Mouse (Mus musculus) CH12.LX (cell line): ENCODE measurements around the gene Dscaml1. TPM values are rescaled to one million over a fixed set of nuclear protein-coding genes. Genes with fewer than 3 reads are reported as not detected.
A peak's percentile ranks its signal among the peaks of the same experiment; 100 is the strongest.

Experiments
- DNase-seq: peaks from one replicate; pipeline ENCODE4 v3.0.0-alpha.2; 2013; ENCODE audit errors: extremely low read depth
- H3K27ac ChIP-seq: 2 replicates; pipeline ENCODE4 v1.5.1; 2012; ENCODE audit warnings: low read depth, mild to moderate bottlenecking, control low read depth, moderate library complexity; ENCODE audit not compliant: insufficient read depth
- H3K27me3 ChIP-seq: replicated peaks from 2 replicates; pipeline ENCODE3; 2012; ENCODE audit warnings: inconsistent platforms
- H3K36me3 ChIP-seq, 2 experiments: replicated peaks in 1 of 2; 2 replicates each; pipeline versions ENCODE3 to v1.6.1; 2012; ENCODE audit warnings: inconsistent platforms in 1 of 2, low read length in 1 of 2, mild to moderate bottlenecking in 1 of 2, mixed read lengths in 1 of 2, moderate library complexity in 1 of 2; ENCODE audit not compliant: control insufficient read depth in 1 of 2, insufficient read depth in 1 of 2
- H3K4me1 ChIP-seq, 2 experiments: 2 replicates each; pipeline ENCODE4 v1.6.1; 2012; ENCODE audit warnings: inconsistent platforms in 1 of 2, moderate library complexity in 1 of 2; ENCODE audit not compliant: insufficient read depth in 2 of 2, control insufficient read depth in 1 of 2
- H3K4me2 ChIP-seq: 2 replicates; pipeline ENCODE4 v1.6.1; 2012; ENCODE audit warnings: low read depth, mild to moderate bottlenecking, control low read depth; ENCODE audit not compliant: poor library complexity, insufficient read depth, severe bottlenecking
- H3K4me3 ChIP-seq, 3 experiments: fragments of 150-350 bp in 1 of 3; sonication (generic) in 1 of 3; replicated peaks in 1 of 3; 2 replicates each; pipeline versions ENCODE3 to v1.5.1; 2011 to 2012; ENCODE audit warnings: low read depth in 2 of 3, low read length in 2 of 3, mild to moderate bottlenecking in 2 of 3, moderate library complexity in 2 of 3, control low read depth in 1 of 3, improper control_type of control experiment in 1 of 3, inconsistent platforms in 1 of 3, mixed read lengths in 1 of 3; ENCODE audit not compliant: poor library complexity in 1 of 3
- H3K79me2 ChIP-seq: replicated peaks from 2 replicates; pipeline ENCODE4 v1.6.1; 2012; ENCODE audit warnings: mild to moderate bottlenecking, moderate library complexity; ENCODE audit not compliant: control insufficient read depth, poor library complexity, insufficient read depth, severe bottlenecking; ENCODE audit errors: extremely low read depth
- H3K9ac ChIP-seq: 2 replicates; pipeline ENCODE4 v1.6.1; 2012; ENCODE audit warnings: low read depth, mild to moderate bottlenecking, control low read depth, moderate library complexity; ENCODE audit not compliant: insufficient read depth
- H3K9me3 ChIP-seq: replicated peaks from 2 replicates; pipeline ENCODE3; 2012; ENCODE audit warnings: low read length, inconsistent platforms, mixed read lengths
- BHLHE40 ChIP-seq: IDR thresholded peaks from 2 replicates; pipeline ENCODE4 v1.6.1; 2011; ENCODE audit warnings: mild to moderate bottlenecking, low read depth, low read length, improper control_type of control experiment
- CTCF ChIP-seq, 2 experiments: IDR thresholded peaks in 1 of 2; conservative IDR thresholded peaks in 1 of 2; 2 replicates each; pipeline ENCODE4 v1.5.1; 2011 to 2012; ENCODE audit warnings: low read depth in 2 of 2, low read length in 2 of 2, improper control_type of control experiment in 1 of 2, inconsistent platforms in 1 of 2, mild to moderate bottlenecking in 1 of 2, moderate library complexity in 1 of 2
- E2F4 ChIP-seq: IDR thresholded peaks from 2 replicates; pipeline ENCODE4 v1.6.1; 2011; ENCODE audit warnings: low read depth, low read length, improper control_type of control experiment; ENCODE audit not compliant: insufficient replicate concordance
- ELF1 ChIP-seq: IDR thresholded peaks from 2 replicates; pipeline ENCODE4 v1.6.1; 2014; ENCODE audit warnings: low read depth, mild to moderate bottlenecking, inconsistent platforms, low read length, improper control_type of control experiment
- EP300 ChIP-seq: IDR thresholded peaks from 2 replicates; pipeline ENCODE4 v1.6.1; 2011; ENCODE audit warnings: low read length, improper control_type of control experiment
- IRF4 ChIP-seq: IDR thresholded peaks from 2 replicates; pipeline ENCODE4 v1.6.1; 2014; ENCODE audit warnings: low read depth, mild to moderate bottlenecking, inconsistent platforms, low read length, improper control_type of control experiment
- JUN ChIP-seq: IDR thresholded peaks from 2 replicates; pipeline ENCODE4 v1.6.1; 2011; ENCODE audit warnings: low read depth, mild to moderate bottlenecking, low read length, improper control_type of control experiment, moderate library complexity; ENCODE audit not compliant: insufficient read depth
- MAX ChIP-seq: IDR thresholded peaks from 2 replicates; pipeline ENCODE4 v1.6.1; 2011; ENCODE audit warnings: low read length, improper control_type of control experiment
- MAZ ChIP-seq: IDR thresholded peaks from 2 replicates; pipeline ENCODE4 v1.6.1; 2012; ENCODE audit warnings: low read depth, mild to moderate bottlenecking, inconsistent platforms, low read length, improper control_type of control experiment, moderate library complexity
- MEF2A ChIP-seq: IDR thresholded peaks from 2 replicates; pipeline ENCODE4 v1.6.1; 2014; ENCODE audit warnings: low read depth, mild to moderate bottlenecking, inconsistent platforms, low read length, improper control_type of control experiment, borderline replicate concordance
- MXI1 ChIP-seq: IDR thresholded peaks from 2 replicates; pipeline ENCODE4 v1.6.1; 2011; ENCODE audit warnings: mild to moderate bottlenecking, low read depth, low read length, improper control_type of control experiment
- NELFE ChIP-seq: IDR thresholded peaks from 2 replicates; pipeline ENCODE4 v1.6.1; 2011; ENCODE audit warnings: low read depth, low read length, improper control_type of control experiment
- PAX5 ChIP-seq: IDR thresholded peaks from 2 replicates; pipeline ENCODE4 v1.6.1; 2012; ENCODE audit warnings: low read length, inconsistent platforms, mixed read lengths
- RAD21 ChIP-seq: IDR thresholded peaks from 2 replicates; pipeline ENCODE4 v1.6.1; 2011; ENCODE audit warnings: low read depth, mild to moderate bottlenecking, low read length, improper control_type of control experiment, moderate library complexity
- RCOR1 ChIP-seq: conservative IDR thresholded peaks from 2 replicates; pipeline ENCODE4 v1.6.1; 2012; ENCODE audit warnings: low read depth, mild to moderate bottlenecking, inconsistent platforms, low read length, improper control_type of control experiment
- SMC3 ChIP-seq: IDR thresholded peaks from 2 replicates; pipeline ENCODE4 v1.6.1; 2011; ENCODE audit warnings: low read depth, low read length, improper control_type of control experiment
- TBP ChIP-seq: conservative IDR thresholded peaks from 2 replicates; pipeline ENCODE4 v1.6.1; 2011; ENCODE audit warnings: low read depth, low read length, improper control_type of control experiment
- TCF12 ChIP-seq: IDR thresholded peaks from 2 replicates; pipeline ENCODE4 v1.6.1; 2014; ENCODE audit warnings: low read depth, mild to moderate bottlenecking, inconsistent platforms, low read length, improper control_type of control experiment
- USF1 ChIP-seq: IDR thresholded peaks from 2 replicates; pipeline ENCODE4 v1.6.1; 2014; ENCODE audit warnings: low read depth, mild to moderate bottlenecking, inconsistent platforms, low read length, improper control_type of control experiment
- ZC3H11A ChIP-seq: IDR thresholded peaks from 2 replicates; pipeline ENCODE4 v1.6.1; 2012; ENCODE audit warnings: low read depth, mild to moderate bottlenecking, inconsistent platforms, low read length, improper control_type of control experiment
- dilution Hi-C: fragments of 300-500 bp; cut with MboI; formaldehyde crosslinking; loops from 2 replicates; pipeline ENCODE4 v1.14.3; 2020; ENCODE audit warnings: low sequenced_read_pairs; ENCODE audit not compliant: extremely low pct_unique_long_range_greater_than_20kb, extremely low pct_ligation_motif_present
- in situ Hi-C: fragments of 300-500 bp; cut with MboI; formaldehyde crosslinking; loops from 3 replicates; pipeline ENCODE4 v1.14.3; 2019; ENCODE audit warnings: low sequenced_read_pairs, low pct_ligation_motif_present, low pct_unique_long_range_greater_than_20kb, mixed read lengths
- polyA plus RNA-seq: library from polyadenylated mRNA; unstranded; fragments of >175 nt; gene quantifications from 2 replicates; pipeline ENCODE4 v1.2.1, GENCODE M21; 2012; ENCODE audit warnings: low read depth; ENCODE audit not compliant: insufficient read length
- total RNA-seq, 2 experiments: library from RNA; depleted of rRNA; stranded (reverse); fragments of 300-350 nt in 1 of 2; fragments of >200 nt in 1 of 2; gene quantifications; 2 replicates each; pipeline ENCODE4 v1.2.3; 2012 to 2014

Dscaml1 gene
- total and polyA plus RNA-seq, 3 experiments: not detected

DNA sequence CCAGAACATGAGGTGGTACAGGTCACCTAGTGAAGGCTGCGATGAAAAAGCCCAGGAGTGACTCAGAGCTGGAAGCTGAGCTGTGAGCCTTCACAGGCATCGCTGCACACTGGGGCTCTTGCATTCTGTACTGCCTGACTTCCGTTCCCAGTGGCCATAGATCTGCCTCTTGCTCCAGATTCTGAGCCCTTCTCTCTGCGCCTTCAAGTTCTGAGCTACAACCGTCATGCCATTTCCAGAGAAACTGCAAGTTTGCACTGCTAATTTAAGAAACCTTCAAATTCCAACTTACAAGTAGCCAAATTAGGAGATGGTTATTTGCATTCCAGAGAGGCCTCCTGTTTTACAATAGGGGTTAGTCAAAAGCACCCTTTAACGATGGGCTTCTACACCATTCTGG, 93.4 kb downstream of the Dscaml1 start:
- Histone ChIP-seq H3K27ac (no peak overlapping the region), H3K79me2 (no peaks in the 10 kb centered on the region), H3K4me2 (no peak overlapping the region), H3K4me3 (no peak overlapping the region), H3K4me1 (peaks cover 22 to 65% of the 10 kb centered on the region in 2 experiments), H3K27me3 (no peaks in the 10 kb centered on the region), H3K9me3 (no peaks in the 10 kb centered on the region), H3K36me3 (no peaks in the 10 kb centered on the region), H3K9ac (no peak overlapping the region)
- TF ChIP-seq MEF2A: peak; percentile 49; the same call in 1 of the 2 replicates
- no peak for TF ChIP-seq E2F4
- DNase-seq: no peak
- dilution Hi-C loops: no loop called here
- in situ Hi-C loops: loop anchor here (5.0 to 10.0 kb wide), 3 partner anchors 33 to 215 kb away; no protein-coding TSS in a partner anchor

DNA sequence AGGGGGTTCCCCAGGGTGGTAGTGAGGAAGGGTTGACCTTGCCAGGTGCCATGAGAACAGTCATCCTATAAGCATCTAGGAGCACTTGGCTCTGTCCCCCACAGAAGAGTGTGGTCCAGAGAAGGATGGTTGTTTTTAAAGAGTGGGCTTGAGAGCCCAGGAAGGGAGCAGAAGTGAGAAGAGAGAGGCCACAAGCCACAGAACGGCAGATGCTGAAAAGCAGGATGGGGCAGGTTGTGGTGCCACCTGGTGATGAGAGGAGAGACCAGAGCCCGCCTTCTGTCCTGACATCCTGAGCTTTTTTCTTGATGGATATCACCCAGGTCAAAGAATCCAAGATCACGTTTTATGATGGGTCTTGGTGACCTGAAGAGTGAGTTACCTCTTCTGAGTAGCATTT, 96.4 kb downstream of the Dscaml1 start:
- Histone ChIP-seq H3K27me3 (no peaks in the 10 kb centered on the region), H3K9me3 (no peaks in the 10 kb centered on the region), H3K4me3 (no peak overlapping the region), H3K4me2 (no peak overlapping the region), H3K36me3 (no peaks in the 10 kb centered on the region), H3K27ac (no peak overlapping the region), H3K9ac (no peak overlapping the region), H3K79me2 (no peaks in the 10 kb centered on the region), H3K4me1 (peaks cover 22 to 65% of the 10 kb centered on the region in 2 experiments)
- peak; percentile 49 for DNase-seq
- dilution Hi-C loops: no loop called here
- TF ChIP-seq MEF2A (peak; percentile 32; the same call in 1 of the 2 replicates), IRF4 (peak; percentile 60), USF1 (no peak), MAZ (0 out of 2 replicates have a peak, but pooled peaks have one; percentile 39), TCF12 (peak; percentile 57; the same call in 1 of the 2 replicates), PAX5 (no peak), MXI1 (no peak), MAX (peak; percentile 32; the same call in 1 of the 2 replicates), BHLHE40 (no peak), ZC3H11A (peak; percentile 85), SMC3 (peak; percentile 93), ELF1 (peak; percentile 18; the same call in 1 of the 2 replicates), NELFE (no peak), RAD21 (peak; percentile 85), CTCF (conservative IDR thresholded peaks at IDR 0.05 in 1 of 2, IDR thresholded peaks at IDR 0.05 in 1 of 2; ENCODE audit: low read depth in 2 of 2, low read length in 2 of 2) (peak in 1 of 2 experiments; percentile 85; a peak in 2 of 4 replicates), TBP (no peak), EP300 (peak; percentile 54), JUN (no peak), RCOR1 (0 out of 2 replicates have a peak, but pooled peaks have one; percentile 33)
- in situ Hi-C loops: loop anchor here (5.0 to 10.0 kb wide), 3 partner anchors 36 to 218 kb away; no protein-coding TSS in a partner anchor
